Mouse (Mus musculus) spleen, adult 2 months (tissue): Measurements from ENCODE around the gene Ly6f. TPM values are rescaled to one million over a fixed set of nuclear protein-coding genes. Genes with fewer than 3 reads are reported as not detected.

ENCODE experiments used
- DNase-seq, 2 experiments: peaks; one replicate each; pipeline versions ENCODE4 v3.0.0 to v3.0.0-alpha.2; 2012 to 2021; ENCODE audit warnings: low spot score in 2 of 2, low read depth in 1 of 2
- H3K27ac ChIP-seq: fragments of 200-500 bp; 2 replicates; pipeline ENCODE4 v1.5.1; 2012; ENCODE audit warnings: low read length, inconsistent platforms; ENCODE audit not compliant: insufficient read depth
- H3K27me3 ChIP-seq: fragments of 200-500 bp; 2 replicates; pipeline ENCODE4 v1.6.1; 2012; ENCODE audit warnings: mild to moderate bottlenecking, moderate library complexity, low read length, inconsistent platforms; ENCODE audit not compliant: control insufficient read depth, insufficient read depth
- H3K36me3 ChIP-seq: fragments of 200-500 bp; 2 replicates; pipeline ENCODE4 v1.6.1; 2012; ENCODE audit warnings: mild to moderate bottlenecking, low read length, inconsistent platforms; ENCODE audit not compliant: control insufficient read depth, insufficient read depth
- H3K4me1 ChIP-seq: fragments of 200-500 bp; 2 replicates; pipeline ENCODE4 v1.6.1; 2011; ENCODE audit warnings: inconsistent platforms; ENCODE audit not compliant: control insufficient read depth, insufficient read depth, insufficient read length
- H3K4me3 ChIP-seq: fragments of 200-500 bp; 2 replicates; pipeline ENCODE4 v1.5.1; 2011; ENCODE audit warnings: mild to moderate bottlenecking, inconsistent platforms; ENCODE audit not compliant: insufficient read depth, insufficient read length; ENCODE audit errors: extremely low read depth
- CTCF ChIP-seq: fragments of 200-500 bp; IDR thresholded peaks from 2 replicates; pipeline ENCODE4 v1.5.1; 2011; ENCODE audit warnings: mild to moderate bottlenecking, inconsistent platforms; ENCODE audit not compliant: insufficient read depth, insufficient read length, insufficient replicate concordance; ENCODE audit errors: extremely low read depth
- POLR2A ChIP-seq: fragments of 200-500 bp; IDR thresholded peaks from 2 replicates; pipeline ENCODE4 v1.6.1; 2011; ENCODE audit warnings: low read depth, low read length, inconsistent platforms
- WGBS: fragments of 180-500 bp; shearing (Covaris S2); methylation state at CpG from one replicate; pipeline ENCODE4 v1.1.7; 2018; 5-methylcytosine and 5-hydroxymethylcytosine counted together
- polyA plus RNA-seq: library from polyadenylated mRNA; depleted of rRNA; stranded (reverse); fragments of >200 nt; gene quantifications from 2 replicates; pipeline ENCODE4 v1.2.3, GENCODE M21; 2012; rRNA removed

Gene Ly6f
- not detected in 2 replicates for polyA plus RNA-seq

DNA sequence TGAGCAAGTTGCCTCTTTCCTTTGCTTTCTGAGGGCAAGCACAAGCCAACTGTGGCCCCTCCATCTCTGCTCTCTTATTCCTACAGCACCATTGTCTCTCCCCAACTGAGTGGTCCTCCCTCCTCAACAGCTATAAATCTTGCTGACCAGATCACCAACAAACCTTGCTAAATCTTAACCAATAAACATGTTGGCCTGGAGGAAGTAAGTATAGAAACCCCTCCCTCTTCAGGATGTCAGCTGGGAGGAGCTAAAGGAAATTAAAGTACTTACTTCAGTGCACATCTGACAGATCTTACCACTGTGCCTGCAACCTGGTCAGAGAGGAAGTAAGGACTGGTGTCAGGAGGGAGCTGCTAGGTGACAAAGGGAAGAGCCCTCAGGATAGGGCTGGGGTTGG is at the start of gene Ly6f:
Gene Ly6f, plus strand, starts transcription at position 301 of the 400 bp plus-strand sequence.
- no peak for DNase-seq
- no peak within 1 kb of the TSS for H3K27ac ChIP-seq
- no peaks in the 10 kb centered on the region for H3K4me1 ChIP-seq
- H3K36me3 ChIP-seq: no peaks in the 10 kb centered on the region
- no peak within 1 kb of the TSS for H3K4me3 ChIP-seq
- no peaks in the 10 kb centered on the region for H3K27me3 ChIP-seq
- TF ChIP-seq POLR2A (no peak), CTCF (no peak)

- Histone ChIP-seq H3K4me3 (no peak overlapping the region), H3K36me3 (no peaks in the 10 kb centered on the region), H3K27ac (no peak overlapping the region), H3K4me1 (no peaks in the 10 kb centered on the region), H3K27me3 (no peaks in the 10 kb centered on the region)
- DNase-seq: no peak
- TF ChIP-seq POLR2A (no peak), CTCF (no peak)
Observed at GRCm38 (mm10) chr15:75221942-75222341, 46.3 kb upstream of the Ly6f start.

DNA sequence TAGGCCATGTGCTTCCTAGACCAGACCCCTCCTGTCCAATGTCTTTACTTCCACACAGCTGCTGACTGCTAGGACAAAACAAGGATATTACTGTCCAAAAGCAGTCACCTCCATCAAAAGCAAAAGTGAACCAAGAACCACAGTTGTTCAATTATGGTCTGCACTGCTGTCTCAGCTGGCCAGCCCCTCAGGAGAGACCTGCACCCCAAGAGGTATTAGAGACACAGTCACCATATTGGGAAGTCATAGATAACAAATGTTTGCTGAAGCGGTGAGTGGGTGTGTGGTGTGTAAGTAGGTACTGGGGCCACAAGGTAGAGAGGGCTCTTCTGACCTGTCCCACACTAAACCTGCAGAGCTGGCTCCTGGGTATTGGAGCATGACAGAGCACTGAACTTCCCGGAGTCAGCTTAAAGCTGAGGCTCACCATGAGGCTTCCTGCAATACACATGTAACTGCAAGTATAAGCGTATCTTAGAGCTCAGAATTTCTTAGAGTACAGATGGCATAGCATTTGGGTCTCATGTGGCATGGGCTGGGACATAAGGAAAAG is 30.4 kb upstream of the Ly6f start:
- Histone ChIP-seq H3K4me1 (no peaks in the 10 kb centered on the region), H3K27ac (no peak overlapping the region), H3K36me3 (no peaks in the 10 kb centered on the region), H3K4me3 (no peak overlapping the region), H3K27me3 (no peaks in the 10 kb centered on the region)
- no peak for TF ChIP-seq CTCF
- TF ChIP-seq POLR2A: no peak
- WGBS: 87% methylated on average over 3 of the region's 3 CpGs
- DNase-seq: no peak

DNA sequence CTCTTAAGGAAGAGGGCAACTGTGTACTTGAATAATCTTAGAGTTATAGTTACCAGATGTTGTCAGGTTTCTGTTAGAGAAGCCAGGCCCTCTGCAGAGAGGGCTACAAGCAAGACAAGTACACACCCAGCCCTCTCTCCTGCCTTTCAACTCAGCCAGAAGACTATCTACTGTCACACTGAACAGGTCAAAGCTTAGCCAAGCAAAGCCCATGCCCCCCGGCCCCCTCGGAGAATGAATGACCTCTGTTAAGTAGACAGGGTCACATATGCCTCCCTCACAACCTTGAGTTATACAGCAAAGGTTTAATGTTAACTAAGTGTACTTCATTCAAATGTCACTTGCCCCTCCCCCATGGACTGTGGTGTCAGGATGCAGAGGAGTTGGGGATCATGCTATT is 27.7 kb upstream of the Ly6f start:
- Histone ChIP-seq H3K36me3 (no peaks in the 10 kb centered on the region), H3K27me3 (no peaks in the 10 kb centered on the region), H3K4me1 (no peaks in the 10 kb centered on the region), H3K4me3 (no peak overlapping the region), H3K27ac (no peak overlapping the region)
- DNase-seq: no peak
- TF ChIP-seq POLR2A: no peak
- TF ChIP-seq CTCF: no peak
- 78% methylated on average over 2 of the region's 2 CpGs for WGBS

DNA sequence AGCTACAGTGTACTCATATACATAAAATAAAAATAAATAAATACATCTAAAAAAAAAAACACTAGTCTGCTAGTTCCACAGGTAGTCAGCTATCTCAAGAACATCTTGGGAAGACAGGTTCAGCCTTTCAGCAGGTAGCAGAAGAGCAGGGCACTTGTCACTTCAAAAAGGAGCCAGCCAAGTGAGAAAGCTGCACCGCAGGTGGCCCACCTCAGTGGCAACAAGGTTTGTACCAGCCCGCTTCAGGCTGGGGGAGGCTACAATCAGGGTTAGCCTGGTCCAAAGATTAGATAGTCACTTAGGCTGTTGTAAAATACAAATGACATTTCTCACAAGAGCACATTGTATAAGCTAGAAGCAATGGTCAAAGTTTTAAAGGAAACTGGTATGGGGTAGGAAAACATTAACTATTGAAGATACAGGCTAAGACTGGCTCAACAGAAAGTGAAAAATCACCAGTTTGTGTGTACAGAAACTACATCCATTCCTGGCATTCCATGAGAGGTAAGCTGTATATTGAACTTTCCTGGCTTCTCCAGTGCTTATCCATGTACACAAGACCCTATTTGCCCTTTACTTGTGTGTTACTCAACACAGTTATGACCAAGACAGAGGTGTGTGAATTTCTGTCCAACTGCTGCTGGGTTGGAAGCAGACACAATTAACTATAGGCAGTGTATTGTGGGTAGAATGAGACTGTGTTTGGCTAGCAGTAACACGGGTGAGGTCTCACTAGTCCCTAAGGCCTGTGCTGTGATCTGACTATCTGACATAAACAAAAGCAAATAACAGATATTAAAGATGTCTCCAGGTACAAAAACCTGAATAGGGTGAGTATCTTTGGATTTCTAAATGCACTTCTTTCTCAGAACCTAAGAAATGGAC is 25.2 kb upstream of the Ly6f start:
- Histone ChIP-seq H3K4me3 (no peak overlapping the region), H3K36me3 (no peaks in the 10 kb centered on the region), H3K27ac (no peak overlapping the region), H3K27me3 (no peaks in the 10 kb centered on the region), H3K4me1 (no peaks in the 10 kb centered on the region)
- 83% methylated on average over 3 of the region's 3 CpGs for WGBS
- no peak for DNase-seq
- no peak for TF ChIP-seq POLR2A
- no peak for TF ChIP-seq CTCF

DNA sequence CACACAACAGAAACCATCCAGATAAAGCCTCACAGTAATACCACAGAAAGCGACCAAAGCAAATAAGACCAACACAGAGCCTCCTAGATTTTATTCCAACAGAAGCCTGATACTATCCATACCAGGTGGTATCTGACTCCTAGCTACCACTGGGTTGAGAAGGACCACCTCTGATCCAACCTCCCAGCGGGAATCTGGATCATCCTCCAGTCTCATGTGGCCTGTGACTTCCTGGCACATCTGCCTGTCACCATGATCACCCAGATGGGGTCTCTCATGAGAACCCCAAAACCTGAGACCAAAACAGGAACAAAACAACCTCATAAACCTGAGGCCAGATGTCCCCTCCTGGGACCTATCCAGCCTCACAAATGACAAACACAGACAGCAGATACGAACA is 13.6 kb upstream of the Ly6f start:
- 85% methylated on average over 3 of the region's 3 CpGs for WGBS
- Histone ChIP-seq H3K36me3 (no peaks in the 10 kb centered on the region), H3K27me3 (no peaks in the 10 kb centered on the region), H3K4me1 (no peaks in the 10 kb centered on the region), H3K27ac (no peak overlapping the region), H3K4me3 (no peak overlapping the region)
- no peak for TF ChIP-seq POLR2A
- no peak for TF ChIP-seq CTCF
- no peak for DNase-seq

GRCm38 (mm10) chr15:75265863-75266262 is 2.4 kb upstream of the Ly6f start:
- H3K36me3 ChIP-seq: no peaks in the 10 kb centered on the region
- no peaks in the 10 kb centered on the region for H3K27me3 ChIP-seq
- H3K27ac ChIP-seq: no peak overlapping the region
- H3K4me3 ChIP-seq: no peak overlapping the region
- no peaks in the 10 kb centered on the region for H3K4me1 ChIP-seq
- TF ChIP-seq POLR2A (no peak), CTCF (no peak)
- no peak for DNase-seq
